Mouse (Mus musculus) liver, adult 2 months (tissue): ENCODE results near the gene Washc3.

Source experiments
- CTCF ChIP-seq: fragments of 200-500 bp; IDR thresholded peaks from 2 replicates; pipeline ENCODE4 v1.5.1; 2011; ENCODE audit warnings: low read depth, low read length, control low read depth
- POLR2A ChIP-seq: fragments of 200-500 bp; IDR thresholded peaks from 2 replicates; pipeline ENCODE4 v1.6.1; 2011; ENCODE audit warnings: low read length, control low read depth; ENCODE audit not compliant: insufficient read depth; ENCODE audit errors: extremely low read depth

- TF ChIP-seq CTCF = no peak
- TF ChIP-seq POLR2A = no peak
Observed at GRCm38 (mm10) chr10:88274045-88274444, 73.2 kb downstream of the Washc3 start.
